Mouse (Mus musculus) left cerebral cortex, adult 18-20 months (tissue): ENCODE results near the gene Gpr153. TPM values are rescaled to one million over a fixed set of nuclear protein-coding genes. Genes with fewer than 3 reads are reported as not detected.

Experiments used
- DNase-seq, 2 experiments: peaks; one replicate each; pipeline ENCODE4 v3.0.0; 2021 to 2022; ENCODE audit warnings: low spot score in 2 of 2, mixed read lengths in 1 of 2
- total RNA-seq, 2 experiments: library from RNA; stranded (reverse); gene quantifications; 2 replicates each; pipeline ENCODE4 v1.2.3; 2021

The Gpr153 gene
- total RNA-seq, 2 experiments from 2014 or later: 26.8 to 33.4 TPM

- DNase-seq: no peak
Observed at GRCm38 (mm10) chr4:152313934-152314333, 39.9 kb downstream of the Gpr153 start.

DNA sequence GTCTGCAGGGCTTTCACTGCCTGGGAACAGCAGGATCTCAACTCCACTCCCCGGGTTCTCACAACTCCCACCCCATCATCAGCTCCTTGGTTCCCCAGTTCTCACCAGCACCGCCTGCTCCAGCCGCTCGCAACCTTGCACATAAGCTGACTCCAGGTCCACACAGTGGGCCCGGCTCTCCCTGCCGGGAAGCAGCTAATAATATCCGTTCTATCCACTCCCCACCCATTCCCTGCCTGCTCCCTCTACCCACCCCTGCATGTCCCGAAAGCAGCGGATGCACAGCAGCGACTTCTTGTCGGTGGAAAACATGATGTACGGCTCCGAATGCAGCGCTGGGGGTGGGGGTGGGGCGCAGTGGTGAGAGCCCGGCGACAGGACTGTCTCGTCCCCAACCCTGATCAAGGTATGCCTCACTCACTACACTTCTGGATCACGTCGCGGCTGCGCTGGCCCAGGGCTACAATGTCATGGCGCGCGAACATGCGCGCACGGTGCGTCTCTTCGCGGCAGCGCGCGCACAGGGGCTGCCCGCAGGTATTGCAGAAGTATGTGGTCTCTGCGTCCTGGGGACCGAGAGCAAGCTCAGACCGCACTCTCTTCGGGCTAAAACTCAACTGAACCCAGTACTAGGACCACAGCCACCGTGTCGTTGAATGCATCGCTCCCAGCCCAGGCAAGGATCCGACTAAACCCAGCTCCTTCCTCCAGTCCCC is 41.6 kb downstream of the Gpr153 start:
- DNase-seq: peak in 1 of 2 experiments; percentile 49

DNA sequence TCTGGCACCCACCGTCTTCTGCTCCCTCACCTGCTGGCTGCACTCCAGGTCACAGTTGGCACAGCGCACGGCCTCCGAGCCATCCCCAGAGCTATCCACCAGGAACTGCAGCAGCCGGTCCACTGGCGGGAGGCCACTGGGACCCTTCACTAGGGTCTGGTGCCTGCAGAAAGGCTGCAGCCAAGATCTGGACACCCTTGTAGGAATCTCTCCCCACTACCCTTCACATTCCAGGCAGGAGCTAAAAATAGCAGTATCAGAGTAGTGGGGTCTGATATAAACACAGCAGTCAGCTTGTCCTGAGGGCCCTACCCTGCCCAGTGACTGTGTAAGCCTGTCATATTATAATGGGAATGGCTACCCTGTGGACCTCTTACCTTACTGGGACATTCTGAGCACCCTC is 43.6 kb downstream of the Gpr153 start:
- DNase-seq: no peak

DNA sequence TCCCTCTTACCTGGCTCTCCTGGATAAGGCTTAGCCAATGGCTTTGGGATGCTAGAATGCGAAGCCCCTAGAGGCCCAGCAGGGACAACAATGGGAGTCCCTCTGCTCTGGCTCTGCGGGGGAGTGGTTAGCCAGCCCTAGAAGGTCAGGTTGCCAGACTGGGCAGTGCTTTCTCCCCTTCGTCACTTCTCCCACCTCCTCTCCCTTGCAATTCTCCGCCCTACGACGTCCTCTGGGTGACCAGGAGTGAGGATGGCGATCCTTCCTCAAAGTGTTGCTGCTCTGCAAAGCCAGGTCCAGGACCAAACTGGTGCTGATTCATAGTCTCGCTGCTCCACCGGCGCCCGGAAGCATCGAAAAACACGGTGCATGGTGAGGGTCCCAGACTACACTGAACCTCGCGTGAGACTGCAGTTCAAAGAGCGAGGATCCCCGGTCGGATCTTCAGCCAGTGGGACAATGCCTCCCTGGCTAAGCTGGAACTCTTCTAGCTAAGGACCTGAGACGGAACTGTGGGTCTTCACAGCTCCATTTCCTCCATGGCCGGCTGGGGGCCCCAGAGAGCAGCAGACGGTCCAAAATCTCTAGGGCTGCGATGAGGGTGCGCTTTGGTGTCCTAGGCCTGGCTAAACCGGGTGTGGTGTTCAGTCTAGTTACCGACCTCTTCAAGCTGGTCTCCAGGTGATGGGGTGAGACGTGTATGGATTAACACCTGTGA is 44.6 kb downstream of the Gpr153 start, which contains the start of gene Rnf207:
Gene Rnf207, minus strand, starts transcription at position 477 of the 718 bp plus-strand sequence.
- DNase-seq: peak; percentile 67 to 68

- DNase-seq: no peak
Observed at GRCm38 (mm10) chr4:152321464-152321863, 47.4 kb downstream of the Gpr153 start.

DNA sequence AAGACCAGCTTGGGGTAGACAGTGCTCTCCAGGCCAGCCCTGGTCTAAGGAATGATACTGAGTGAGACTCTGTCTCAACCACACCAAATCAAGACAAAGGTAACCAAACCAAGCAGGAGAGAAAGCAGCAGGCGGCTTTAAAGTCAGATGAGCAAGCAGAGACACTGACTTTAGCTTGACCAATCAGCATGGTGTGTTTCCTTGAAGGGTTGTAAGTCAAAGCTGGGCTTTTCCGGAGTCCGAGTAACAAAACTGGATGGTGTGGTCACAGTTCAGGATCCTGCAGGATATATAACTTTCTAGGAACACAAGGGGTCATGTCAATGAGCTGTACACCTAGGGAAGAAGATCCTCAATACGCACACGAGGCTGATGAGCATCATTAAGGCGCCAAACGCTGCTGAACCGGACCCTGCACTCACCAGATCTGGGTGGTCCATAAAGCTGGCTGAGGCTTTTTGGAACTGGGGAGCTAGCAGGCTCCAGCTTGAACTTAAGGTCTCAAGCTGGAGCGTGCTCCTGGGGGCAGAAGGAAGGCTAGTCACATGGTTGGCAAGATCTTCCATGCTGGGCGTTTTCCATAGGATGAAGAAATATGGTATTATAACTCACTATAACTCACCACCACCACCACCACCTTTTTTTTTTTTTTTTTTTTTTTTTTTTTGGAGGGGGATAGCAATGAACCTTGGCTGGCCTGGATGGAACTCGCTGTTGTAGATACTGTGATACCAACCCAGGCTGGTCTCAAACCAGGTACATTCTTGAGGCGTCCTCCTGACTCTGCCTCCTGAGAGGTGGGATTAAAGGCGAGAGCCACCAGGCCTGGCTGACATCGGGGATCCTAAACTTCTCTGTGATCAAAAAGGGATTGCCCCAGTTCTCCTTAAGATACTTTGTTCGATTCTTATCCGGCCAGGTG is 50.9 kb downstream of the Gpr153 start:
- DNase-seq: no peak

DNA sequence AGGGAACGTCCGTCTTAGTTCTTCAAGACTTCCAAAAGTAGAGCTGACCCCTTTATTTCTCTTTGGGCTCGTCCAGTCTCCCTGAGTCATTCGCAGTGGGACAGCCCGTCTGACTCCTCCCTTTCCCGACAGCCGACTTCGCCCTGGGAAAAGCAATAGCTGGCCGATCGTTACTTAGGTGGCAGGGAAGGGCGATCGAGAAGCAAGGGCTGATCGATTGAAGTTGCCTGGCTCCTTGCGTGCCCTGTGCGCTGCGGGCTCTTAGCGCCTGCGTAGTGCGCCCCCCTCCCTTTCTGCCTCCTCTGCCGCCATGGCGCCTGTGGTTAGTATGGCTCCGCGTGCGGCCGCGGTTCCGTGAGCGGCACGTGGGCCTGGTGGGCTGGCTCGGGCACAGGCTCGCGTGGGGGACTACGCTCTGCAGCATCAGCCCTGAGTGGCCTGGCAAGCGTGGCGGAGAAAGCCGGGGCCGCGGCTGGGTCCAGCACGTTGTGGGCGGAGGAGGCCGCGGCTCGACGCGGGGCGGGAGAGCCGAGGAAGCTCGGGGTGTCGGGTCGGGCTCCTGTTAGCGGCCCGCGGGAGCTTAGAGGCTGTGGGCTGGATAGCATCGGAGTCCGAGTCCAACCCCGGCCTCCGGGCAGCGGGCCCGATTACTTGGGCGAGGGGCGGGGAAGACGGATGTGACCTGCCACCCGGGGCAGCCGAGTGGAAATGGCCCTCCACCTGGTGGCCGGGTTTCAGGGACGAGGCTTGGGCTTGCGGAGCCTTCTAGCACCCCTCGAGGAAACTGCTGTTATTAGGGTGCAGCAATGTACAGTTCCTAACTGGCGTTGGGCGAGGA is 51.8 kb downstream of the Gpr153 start, which contains the start of gene Rpl22:
Gene Rpl22, plus strand, starts transcription at position 169 of the 838 bp plus-strand sequence.
- peak; percentile 92 to 95 for DNase-seq

GRCm38 (mm10) chr4:152326543-152326942 is 52.5 kb downstream of the Gpr153 start:
- no peak for DNase-seq

GRCm38 (mm10) chr4:152328691-152329090 is 54.7 kb downstream of the Gpr153 start:
- DNase-seq: peak in 1 of 2 experiments; percentile 48

DNA sequence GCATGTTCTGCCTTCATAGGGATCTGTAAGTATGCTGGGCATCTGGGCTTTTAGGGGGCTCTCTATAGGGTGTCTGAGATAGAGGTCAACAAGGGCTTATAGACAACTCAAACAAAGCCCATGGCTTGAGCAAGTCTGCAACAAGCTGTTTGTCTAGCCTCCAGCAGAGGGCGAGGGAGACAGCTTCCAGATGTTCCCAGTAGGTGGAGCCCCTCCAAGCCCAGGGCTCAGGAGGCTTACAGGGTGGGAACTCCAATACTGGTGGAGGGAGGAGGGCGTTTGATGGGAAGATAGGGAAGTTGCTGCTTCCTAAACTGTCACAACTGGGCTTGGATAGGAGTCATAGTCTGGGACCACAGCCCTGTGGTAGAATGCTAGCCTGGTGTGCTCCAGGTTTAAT is 58.9 kb downstream of the Gpr153 start:
- DNase-seq: peak; percentile 73

GRCm38 (mm10) chr4:152333587-152333986 is 59.6 kb downstream of the Gpr153 start:
- DNase-seq: no peak

Other genes with a start within 250 kb of the Gpr153 start
- 10 to 100 TPM; 12.3 to 12.7 TPM for gene Zbtb48, start 246.6 kb upstream of the Gpr153 start, total RNA-seq
- under 1 TPM; 0.49 to 0.68 TPM for gene Tas1r1, start 235.7 kb upstream of the Gpr153 start, total RNA-seq
- gene Nol9, start 234.9 kb upstream of the Gpr153 start, total RNA-seq: 10 to 100 TPM; 16.4 to 19.2 TPM
- 10 to 100 TPM; 80.0 to 91.9 TPM for gene Plekhg5, start 201.7 kb upstream of the Gpr153 start, total RNA-seq
- gene Tnfrsf25, start 158.3 kb upstream of the Gpr153 start, total RNA-seq: 10 to 100 TPM; 19.0 to 20.7 TPM
- 1 to 10 TPM; 3.0 to 3.4 TPM for gene Espn, start 121.9 kb upstream of the Gpr153 start, total RNA-seq
- not detected for gene Hes2, start 115.4 kb upstream of the Gpr153 start, total RNA-seq
- 100 to 1,000 TPM; 328 to 345 TPM for gene Acot7, start 96.1 kb upstream of the Gpr153 start, total RNA-seq
- gene Hes3, start 17.4 kb downstream of the Gpr153 start, total RNA-seq: not detected
- gene Icmt, start 23.0 kb downstream of the Gpr153 start, total RNA-seq: 10 to 100 TPM; 49.8 to 58.4 TPM
- 10 to 100 TPM; 18.9 to 20.8 TPM for gene Rnf207, start 44.8 kb downstream of the Gpr153 start, total RNA-seq
- gene Rpl22, start 51.5 kb downstream of the Gpr153 start, total RNA-seq: 100 to 1,000 TPM; 162 to 191 TPM
- 100 to 1,000 TPM; 172 to 179 TPM for gene Chd5, start 64.4 kb downstream of the Gpr153 start, total RNA-seq
- gene Nphp4, start 202.5 kb downstream of the Gpr153 start, total RNA-seq: 10 to 100 TPM; 18.4 to 23.9 TPM
- 100 to 1,000 TPM; 382 to 428 TPM for gene Kcnab2, start 203.6 kb downstream of the Gpr153 start, total RNA-seq